Mouse (Mus musculus) brain, adult 2 months (tissue): ENCODE data around the gene Ccdc121.

ENCODE experiments used
- DNase-seq: peaks from one replicate; pipeline ENCODE4 v3.0.0; 2011; ENCODE audit warnings: low read depth, low spot score

The Ccdc121 gene

GRCm38 (mm10) chr1:181511307-181511706, at the start of gene Ccdc121:
TSS of gene Ccdc121 (minus strand) at chr1:181511451.
- peak; percentile 43 for DNase-seq

GRCm38 (mm10) chr1:181560325-181560724, 49.1 kb upstream of the Ccdc121 start:
- DNase-seq = no peak

- DNase-seq = no peak
Measured at GRCm38 (mm10) chr1:181559655-181560054, 48.4 kb upstream of the Ccdc121 start.

DNA sequence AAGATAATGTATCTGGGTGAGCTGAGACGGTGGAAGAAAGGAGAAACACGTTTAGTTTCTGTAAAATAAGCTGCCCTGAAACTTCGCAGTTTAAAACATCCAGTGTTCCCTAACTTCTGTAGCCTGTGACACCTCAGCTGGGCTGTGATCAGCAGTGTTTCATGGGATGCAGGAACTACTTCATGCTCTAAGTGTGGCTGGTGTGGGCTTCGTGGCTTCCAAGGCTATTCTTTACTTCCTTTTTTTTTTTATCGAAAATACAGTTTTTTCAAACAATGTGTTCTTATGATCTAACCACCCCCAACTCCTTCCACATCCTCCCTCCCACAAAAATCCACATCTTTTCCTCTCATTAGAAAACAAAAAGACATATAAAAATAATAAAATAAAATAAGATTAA, 44.2 kb upstream of the Ccdc121 start:
- no peak for DNase-seq

- peak; percentile 91 for DNase-seq
Measured at GRCm38 (mm10) chr1:181552533-181553410, 41.5 kb upstream of the Ccdc121 start.

- no peak for DNase-seq
Measured at GRCm38 (mm10) chr1:181550826-181551225, 39.6 kb upstream of the Ccdc121 start.

DNA sequence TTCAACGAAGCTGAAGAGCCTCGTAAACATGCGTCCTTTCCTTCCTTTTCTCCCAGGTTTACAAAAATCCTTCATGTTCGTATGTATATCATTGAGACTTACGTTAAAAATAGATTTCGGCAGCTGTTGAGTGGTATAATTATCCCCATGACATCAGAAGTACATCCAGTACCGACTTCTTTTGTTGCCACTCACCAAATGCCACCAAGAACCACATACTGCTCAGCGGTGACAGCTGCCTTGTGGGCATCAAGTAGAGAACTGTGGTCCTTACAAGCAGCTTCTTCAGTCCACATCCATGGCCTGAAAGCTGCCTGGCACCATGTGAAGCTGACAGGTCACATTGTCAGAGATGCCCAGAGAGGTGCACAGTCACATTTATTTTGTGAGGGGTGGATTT, 38.7 kb upstream of the Ccdc121 start:
- DNase-seq = peak; percentile 81

GRCm38 (mm10) chr1:181545044-181545772, 34.0 kb upstream of the Ccdc121 start:
- DNase-seq = peak; percentile 88

- peak; percentile 29 for DNase-seq
Measured at GRCm38 (mm10) chr1:181543711-181544383, 32.6 kb upstream of the Ccdc121 start.

GRCm38 (mm10) chr1:181539846-181540769, 28.9 kb upstream of the Ccdc121 start:
- no peak for DNase-seq

DNA sequence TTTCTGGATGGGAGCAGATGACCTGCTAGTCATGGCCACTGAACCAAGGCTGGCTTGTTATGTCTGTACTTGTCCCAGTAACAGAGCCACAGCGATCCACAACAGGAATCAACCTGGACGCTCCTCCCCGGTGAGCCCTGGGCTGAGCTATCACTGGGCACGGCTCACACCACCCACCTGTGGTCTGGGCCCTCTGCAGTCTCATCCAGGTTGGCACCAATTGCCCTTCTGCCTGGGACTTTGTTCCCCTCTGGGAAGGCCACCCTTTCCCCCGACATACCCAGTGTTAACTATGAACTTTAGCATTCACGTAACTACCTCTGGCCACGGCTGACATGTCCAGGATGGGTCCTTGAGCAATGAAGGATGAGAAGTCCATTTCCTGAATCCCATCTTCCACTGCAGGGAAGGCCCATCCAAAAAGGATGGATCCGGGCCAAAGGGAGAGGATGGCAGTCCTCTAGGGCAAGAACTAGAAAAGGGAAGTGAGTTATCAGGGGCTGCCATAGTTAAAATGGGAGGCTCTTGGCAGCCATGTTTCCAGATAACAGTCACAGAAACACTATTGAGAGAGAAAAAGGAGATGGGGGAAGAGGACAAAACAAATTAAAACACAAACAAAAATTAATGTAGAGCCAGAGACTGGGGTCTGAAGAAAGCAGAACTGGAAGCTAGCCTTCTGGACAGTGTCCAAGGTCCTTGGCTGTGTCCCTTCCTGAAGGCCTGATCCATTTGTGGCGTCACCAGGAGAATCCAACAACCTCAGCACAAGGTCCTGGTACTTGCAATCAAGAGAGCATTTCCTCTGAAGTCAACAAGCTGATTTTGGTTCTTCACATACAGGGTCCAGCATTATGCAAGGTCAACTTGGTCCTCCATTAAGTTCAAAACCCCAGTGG, 26.6 kb upstream of the Ccdc121 start:
- no peak for DNase-seq

GRCm38 (mm10) chr1:181535165-181535873, 24.1 kb upstream of the Ccdc121 start:
- DNase-seq = peak; percentile 88

GRCm38 (mm10) chr1:181529368-181529767, 18.1 kb upstream of the Ccdc121 start:
- peak; percentile 51 for DNase-seq

GRCm38 (mm10) chr1:181525996-181526395, 14.7 kb upstream of the Ccdc121 start:
- no peak for DNase-seq

DNA sequence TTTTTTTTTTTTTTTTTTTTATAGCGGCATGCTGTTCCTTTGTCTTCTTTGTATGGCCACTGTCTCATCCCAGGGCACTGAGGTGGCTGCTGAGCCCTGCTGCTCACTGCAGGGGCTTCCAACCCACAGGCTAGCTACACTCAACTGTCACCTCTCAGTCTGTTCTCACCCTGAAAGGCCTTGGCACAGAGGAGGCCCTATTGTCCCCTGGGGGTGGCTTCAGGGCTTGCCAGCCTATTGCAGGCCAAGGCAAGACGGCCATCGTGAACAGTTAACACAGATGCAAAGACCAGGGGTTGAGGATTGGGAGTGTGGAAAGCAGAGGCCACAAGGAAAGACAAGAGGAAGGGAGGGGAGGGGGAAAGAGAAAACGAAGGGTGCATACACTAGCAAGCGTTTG, 12.6 kb upstream of the Ccdc121 start:
- no peak for DNase-seq

DNA sequence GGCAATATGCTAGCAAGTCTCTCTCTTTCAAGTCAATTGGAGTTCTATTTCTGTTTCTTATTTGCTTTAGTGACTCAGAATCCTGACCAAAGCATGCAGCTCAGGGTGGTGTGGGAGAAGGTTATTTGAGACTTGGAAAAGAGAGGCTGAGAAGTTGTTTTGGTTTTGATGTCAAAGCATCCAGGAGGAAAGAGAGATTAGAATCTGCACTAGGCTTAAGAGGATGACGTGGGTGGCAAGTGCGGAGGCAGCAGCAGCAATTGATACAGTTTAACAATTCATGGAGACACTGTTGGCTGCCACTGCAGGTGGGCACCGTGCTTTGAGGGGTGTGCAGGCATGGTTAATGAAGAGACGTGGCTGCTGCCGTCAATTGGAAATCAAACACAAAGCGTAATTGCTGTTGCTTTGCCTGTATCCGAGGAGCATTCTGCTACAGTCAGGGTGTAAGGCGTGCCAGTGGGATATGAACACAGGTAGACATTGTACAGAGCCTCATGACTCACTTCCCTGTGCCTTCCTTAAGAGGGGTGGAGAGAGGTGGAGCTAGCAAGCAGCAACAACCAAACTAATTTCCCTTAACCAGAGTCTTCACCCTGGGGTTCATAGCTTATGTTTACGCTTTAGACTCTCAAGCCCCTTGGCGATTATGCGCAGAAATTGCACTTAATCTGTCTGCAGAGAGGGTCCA, 10.3 kb upstream of the Ccdc121 start:
- DNase-seq = peak; percentile 76

GRCm38 (mm10) chr1:181519137-181519536, 7.9 kb upstream of the Ccdc121 start:
- no peak for DNase-seq

GRCm38 (mm10) chr1:181518046-181518445, 6.8 kb upstream of the Ccdc121 start:
- DNase-seq = no peak
